Mouse (Mus musculus): ENCODE measurements around the gene Mapk1ip1. TPM values are rescaled to one million over a fixed set of nuclear protein-coding genes. Genes with fewer than 3 reads are reported as not detected.
A peak's percentile ranks its signal among the peaks of the same experiment; 100 is the strongest.

Gene Mapk1ip1
- 10 to 100 TPM; 31.2 to 32.1 TPM for total RNA-seq (2021)

DNA sequence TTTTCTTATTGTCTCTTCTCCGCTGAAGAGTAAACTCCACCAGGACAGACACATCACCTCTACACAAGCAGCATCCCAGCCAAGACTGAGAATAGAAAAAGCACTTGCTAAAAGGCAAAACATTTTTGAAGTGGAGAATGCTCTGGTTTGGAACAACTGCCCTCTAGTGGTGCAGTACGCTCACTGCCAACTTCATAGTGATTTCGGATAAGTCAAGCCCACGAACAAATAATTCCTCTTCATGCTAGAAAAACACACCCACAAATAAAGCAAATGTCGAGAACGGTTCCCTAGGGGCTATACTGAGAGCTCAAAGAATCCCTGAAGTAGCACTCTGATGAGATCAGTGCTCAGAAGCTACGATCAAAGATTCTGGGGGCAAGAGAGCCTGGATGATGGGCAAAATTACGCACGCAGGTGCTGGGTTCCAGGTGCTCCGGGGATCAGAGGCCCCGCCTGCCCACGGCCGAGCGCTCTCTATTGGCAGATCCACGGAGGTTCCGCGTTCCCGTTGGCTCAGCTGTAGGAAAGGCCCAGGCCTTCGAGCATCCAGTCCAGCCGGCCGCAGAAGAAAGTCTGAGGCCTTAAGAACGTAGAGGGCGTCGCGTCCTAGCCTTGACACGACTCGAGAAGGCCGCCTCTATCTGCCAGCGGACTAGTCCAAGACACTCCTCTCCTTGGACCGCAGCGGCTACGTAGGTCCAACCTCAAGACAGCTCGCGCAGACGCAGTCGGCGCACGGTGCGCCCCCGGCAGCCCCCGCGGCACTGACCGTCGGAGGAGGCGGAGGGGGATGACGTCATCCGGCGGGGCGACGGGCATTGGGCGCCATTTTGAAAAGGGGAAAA, at the start of gene Mapk1ip1, which contains the start of gene Ppp2r2d:
Mapk1ip1 (minus strand) TSS at position 730 of the 848 bp plus-strand sequence.
Ppp2r2d (plus strand) TSS at position 536 of the 848 bp plus-strand sequence.
- peak; percentile 93 to 99 for DNase-seq (ENCODE audit: extremely low spot score in 1 of 2, low spot score in 2 of 2)
- intact Hi-C loops (cut with DNase I): no loop called here

DNA sequence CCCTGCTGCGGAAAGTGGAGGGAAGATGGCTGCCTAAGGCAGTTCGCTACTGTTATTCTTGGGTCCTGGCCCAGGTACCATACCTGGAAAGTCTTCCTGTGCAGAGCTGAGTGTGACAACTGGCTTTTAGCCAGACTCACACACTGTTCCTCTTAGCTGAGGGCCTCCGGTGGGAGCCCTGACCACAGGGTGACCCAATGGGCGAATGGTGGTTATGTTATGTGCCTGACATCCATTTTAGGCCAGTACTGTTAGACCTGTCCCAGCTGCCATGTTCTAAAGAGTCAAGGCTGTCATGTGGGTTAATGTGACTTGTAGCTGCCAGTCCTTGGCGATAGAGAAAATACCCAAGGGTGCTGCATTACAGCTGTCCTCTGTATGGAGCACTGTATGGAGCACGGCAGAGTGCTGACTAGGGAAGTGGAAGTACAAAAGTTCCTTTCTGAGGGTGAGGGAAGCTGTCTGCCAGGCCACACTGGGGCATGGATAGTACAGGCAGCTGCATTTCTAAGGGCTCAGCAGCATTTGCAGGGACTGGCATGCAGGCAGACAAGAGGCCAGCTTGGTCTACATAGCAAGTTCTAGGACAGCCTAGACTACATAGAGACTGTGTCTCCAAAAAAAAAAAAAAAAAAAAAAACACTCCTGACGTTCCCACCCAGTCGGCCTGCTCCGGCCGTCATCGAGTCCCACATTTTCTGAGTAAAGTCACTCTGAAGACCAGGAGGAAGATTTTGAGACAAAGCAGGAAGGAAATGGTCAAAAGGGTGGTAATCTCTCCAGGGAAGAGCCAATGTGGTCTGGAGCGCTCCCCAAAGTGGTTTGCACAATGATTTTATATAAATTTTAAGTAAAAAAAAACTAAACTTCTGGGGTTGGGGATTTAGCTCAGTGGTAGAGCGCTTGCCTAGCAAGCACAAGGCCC, 39.6 kb upstream of the Mapk1ip1 start:
- intact Hi-C loops (cut with DNase I): no loop called here
- DNase-seq (ENCODE audit: extremely low spot score in 1 of 2, low spot score in 2 of 2): no peak

DNA sequence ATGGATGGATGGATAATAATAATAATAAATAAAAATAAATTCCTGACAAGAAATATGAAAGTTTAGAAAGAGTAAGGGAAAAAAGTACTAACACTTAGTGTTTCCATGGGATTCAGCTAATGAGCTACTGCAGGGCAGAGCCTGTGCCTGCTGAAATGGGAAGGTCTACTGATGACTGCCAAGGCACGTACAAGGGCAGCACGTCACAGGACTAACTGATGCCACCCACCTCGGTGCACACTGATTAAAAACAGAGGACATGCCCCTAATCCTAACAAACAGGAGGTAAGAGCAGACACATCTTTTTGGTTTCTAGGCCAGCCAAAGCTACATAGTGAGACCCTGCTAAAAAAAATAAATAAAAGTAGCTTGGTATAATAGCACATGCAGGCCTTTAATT, 37.7 kb upstream of the Mapk1ip1 start:
- intact Hi-C loops (cut with DNase I): no loop called here
- DNase-seq (ENCODE audit: extremely low spot score in 1 of 2, low spot score in 2 of 2): no peak

DNA sequence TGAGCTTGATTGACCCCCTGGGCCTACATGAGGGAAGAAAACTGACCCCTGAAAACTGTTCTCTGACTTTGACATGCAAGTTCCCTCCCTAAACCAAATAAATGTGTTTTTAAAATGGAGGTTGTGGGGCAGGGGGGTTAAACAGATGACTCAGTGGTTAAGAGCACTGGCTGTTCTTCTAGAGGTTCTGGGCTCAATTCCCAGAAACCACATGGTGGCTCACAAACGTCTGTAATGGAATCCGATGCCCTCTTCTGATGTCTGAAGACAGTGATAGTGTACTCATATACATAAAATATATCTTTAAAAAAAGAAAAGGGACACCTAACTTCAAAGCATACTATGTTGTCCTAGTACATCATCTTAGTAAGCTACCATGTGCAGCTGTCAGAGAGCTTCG, 29.0 kb upstream of the Mapk1ip1 start:
- no peak for DNase-seq (ENCODE audit: extremely low spot score in 1 of 2, low spot score in 2 of 2)
- intact Hi-C loops (cut with DNase I): no loop called here

DNA sequence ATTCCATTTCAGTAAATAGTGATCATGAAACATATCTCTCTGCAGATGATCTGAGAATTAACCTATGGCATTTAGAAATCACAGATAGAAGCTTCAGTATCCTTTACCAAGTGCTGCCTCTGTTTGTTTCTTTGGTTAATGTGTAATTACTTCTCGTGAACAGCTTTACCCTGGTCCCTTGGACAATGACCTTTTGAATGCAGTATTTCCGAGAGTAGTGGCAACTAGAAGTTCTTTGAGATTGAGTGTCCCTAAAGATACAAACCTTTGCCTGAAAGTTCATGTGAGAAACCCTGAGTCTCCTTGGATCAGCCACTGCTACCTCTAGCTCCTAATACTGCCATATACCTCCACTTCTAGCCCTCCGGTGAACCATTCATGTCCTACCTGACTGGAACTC, 26.9 kb upstream of the Mapk1ip1 start:
- no peak for DNase-seq (ENCODE audit: extremely low spot score in 1 of 2, low spot score in 2 of 2)
- intact Hi-C loops (cut with DNase I): no loop called here

DNA sequence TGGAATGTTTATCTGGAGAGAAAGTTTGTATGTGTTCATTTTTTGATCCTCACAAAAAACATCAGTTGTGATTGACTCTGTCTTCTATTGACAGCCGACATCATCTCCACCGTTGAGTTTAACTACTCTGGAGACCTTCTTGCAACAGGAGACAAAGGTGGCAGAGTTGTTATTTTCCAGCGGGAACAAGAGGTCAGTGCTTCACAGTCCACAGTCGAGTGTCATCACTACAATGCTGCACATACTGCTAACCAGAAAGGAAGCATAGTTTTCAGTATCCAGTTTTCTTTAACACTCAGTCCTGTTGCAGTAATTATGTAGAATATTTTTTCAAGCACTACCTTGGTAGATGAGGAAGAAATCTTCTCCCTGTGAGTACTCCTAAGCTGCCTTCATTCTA, 22.2 kb upstream of the Mapk1ip1 start:
- no peak for DNase-seq (ENCODE audit: extremely low spot score in 1 of 2, low spot score in 2 of 2)
- intact Hi-C loops (cut with DNase I): no loop called here

DNA sequence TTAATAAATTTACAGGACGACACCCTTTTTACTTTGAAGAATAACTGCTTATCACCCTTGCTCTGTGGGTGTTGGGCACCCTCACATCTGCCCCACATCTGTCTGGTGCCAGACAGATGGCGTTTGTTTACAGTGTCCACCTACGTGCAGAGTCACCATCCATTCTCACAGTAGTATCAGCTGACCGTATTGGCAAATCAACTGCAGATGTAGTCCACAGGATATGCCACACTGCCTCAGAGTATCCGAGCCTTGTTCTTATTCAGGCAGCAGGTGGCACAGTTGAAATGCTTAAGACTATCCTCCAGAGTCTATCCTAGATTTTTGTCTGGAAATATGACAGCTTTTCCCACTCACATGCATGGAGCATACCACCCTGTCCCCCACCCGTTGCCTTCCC, 21.2 kb upstream of the Mapk1ip1 start:
- no peak for DNase-seq (ENCODE audit: extremely low spot score in 1 of 2, low spot score in 2 of 2)
- intact Hi-C loops (cut with DNase I): no loop called here

DNA sequence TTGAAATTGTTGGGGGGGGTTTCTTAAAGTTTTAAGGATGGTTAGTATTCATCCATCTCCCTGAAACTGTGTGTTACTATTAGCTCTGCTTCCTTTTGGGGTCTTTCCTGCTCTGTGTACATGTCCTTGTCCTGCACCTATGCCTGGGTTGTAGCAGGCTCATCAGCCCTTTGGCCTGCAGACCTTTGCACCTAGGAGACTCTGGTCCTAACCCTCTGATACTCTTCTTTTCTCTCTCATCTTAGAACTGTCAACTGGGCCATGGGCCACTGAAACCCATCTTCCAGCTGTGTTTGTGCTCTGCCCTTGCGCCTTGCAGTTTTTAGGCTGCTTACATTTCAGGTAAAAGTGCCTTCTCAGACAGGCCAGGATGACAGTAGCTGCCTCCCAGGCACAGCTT, 18.7 kb upstream of the Mapk1ip1 start:
- intact Hi-C loops (cut with DNase I): no loop called here
- DNase-seq (ENCODE audit: extremely low spot score in 1 of 2, low spot score in 2 of 2): no peak

DNA sequence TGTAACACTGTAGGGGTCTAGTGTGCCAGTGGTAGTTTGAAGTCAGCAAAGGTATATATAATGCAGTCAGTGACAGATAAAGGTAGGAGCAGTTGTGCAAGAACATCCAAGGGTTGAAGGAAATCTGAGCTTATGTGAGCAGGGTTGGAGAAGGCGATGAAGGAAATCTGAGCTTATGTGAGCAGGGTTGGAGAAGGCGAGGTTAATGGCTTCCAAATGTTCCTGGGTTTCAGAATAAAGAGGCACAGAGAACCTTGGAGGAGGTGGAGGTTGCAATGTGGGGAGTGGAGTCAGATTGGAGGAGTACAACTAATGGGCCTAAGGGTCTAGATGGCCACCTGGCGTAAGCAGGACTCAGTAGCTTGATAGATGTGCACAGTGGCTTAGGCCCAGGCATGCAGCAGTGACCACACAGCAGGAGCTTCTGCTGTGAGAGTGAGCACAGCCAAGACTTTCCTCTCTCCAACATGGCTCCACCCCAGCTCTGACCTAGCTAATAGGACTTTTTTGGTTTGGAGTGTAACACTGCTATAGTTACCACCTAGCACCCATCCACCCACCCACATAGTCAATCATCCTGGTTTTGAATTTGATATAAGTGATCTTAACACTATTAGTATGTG, 18.0 kb upstream of the Mapk1ip1 start:
- intact Hi-C loops (cut with DNase I): no loop called here

DNA sequence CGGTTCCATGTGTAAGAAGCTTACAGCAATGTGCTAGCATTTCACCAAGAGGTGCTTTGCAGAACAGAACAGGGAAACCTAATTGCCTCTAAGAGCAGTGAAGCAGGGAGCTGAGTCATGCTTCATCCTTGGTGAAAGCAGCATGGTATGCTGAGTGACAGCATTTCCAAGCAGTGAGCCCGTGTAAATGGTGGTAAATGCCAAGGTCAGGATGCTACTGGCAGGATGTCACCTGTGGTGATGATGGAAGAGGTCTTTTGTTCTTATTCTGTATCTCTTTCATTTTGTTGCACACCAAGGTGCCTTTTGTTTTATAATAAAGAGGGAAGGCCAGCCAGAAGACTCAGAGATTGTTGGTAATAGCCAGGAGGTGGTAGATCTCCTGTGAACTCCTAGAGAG, 10.6 kb upstream of the Mapk1ip1 start:
- intact Hi-C loops (cut with DNase I): no loop called here
- no peak for DNase-seq (ENCODE audit: extremely low spot score in 1 of 2, low spot score in 2 of 2)

More for the DNA sequence above, 18.0 kb upstream of the Mapk1ip1 start:
- no peak for DNase-seq (ENCODE audit: extremely low spot score in 1 of 2, low spot score in 2 of 2)

DNA sequence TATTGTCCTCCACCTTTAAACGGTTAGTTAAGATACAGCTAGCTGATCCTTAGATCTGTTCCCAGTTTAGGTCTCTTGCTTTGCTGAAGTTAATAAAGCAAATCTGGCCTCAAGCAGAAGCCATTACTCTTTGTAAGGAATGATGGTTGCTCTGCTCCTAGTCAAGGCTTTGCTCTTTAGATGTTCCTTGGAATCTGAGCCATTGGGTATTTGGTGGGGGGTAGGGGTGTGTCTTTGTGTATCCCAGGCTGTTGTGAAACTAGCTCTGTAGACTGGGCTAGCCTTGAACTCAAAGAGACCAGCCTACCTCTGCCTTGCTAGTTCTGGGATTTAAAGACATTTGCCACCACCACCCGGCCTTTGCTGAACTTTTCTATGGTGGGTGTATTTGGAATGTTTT, 8.1 kb upstream of the Mapk1ip1 start:
- DNase-seq (ENCODE audit: extremely low spot score in 1 of 2, low spot score in 2 of 2): no peak
- intact Hi-C loops (cut with DNase I): no loop called here

DNA sequence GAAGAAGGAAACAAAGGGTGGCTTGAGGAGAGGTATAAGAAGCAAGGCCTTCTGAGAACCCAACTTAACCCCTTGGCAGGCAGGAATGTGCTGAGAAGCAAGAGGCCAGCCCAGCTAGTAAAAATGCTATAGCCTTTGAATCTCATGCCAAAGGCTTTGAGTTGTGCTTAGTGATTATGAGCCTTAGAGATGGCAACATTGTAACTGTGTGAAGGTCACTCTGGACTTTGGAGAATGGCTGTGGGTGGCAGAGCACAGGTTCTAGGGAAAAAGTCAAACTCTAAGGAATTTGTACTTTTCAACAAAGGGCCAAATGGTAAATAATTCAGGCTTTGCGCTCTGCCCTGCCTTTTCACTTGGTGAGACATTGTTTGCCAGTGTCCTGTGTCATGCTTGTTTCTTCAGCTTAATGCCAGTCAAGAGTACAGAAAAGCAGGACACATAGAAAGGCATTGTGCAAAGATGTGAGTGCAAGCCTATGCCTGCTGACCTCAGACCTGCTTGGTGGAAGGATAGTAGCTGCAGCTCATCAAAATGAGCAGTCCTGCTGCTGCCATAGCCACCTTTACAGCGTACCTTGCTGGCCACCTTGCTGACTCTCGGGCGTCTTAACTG, 7.5 kb upstream of the Mapk1ip1 start:
- intact Hi-C loops (cut with DNase I): no loop called here
- no peak for DNase-seq (ENCODE audit: extremely low spot score in 1 of 2, low spot score in 2 of 2)

DNA sequence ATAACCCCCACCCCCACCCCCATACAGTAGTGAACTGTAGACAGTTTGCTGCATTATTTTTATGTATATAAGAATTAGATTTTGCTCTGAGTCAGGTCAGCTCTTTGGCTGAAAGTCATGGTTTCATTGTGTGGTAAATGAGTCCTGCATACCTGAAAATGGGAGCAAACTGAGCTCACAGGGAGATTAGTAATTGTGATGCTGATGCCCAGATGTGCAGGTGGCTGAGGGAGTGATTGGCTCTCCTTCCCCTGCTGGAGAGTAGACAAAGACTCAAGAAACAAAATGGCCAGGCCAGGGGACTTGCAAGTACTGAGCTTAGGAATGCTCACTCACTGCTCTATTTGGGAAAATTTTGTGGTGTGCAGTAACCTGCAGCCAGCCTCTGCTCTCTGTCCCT, 4.0 kb upstream of the Mapk1ip1 start:
- intact Hi-C loops (cut with DNase I): no loop called here

DNA sequence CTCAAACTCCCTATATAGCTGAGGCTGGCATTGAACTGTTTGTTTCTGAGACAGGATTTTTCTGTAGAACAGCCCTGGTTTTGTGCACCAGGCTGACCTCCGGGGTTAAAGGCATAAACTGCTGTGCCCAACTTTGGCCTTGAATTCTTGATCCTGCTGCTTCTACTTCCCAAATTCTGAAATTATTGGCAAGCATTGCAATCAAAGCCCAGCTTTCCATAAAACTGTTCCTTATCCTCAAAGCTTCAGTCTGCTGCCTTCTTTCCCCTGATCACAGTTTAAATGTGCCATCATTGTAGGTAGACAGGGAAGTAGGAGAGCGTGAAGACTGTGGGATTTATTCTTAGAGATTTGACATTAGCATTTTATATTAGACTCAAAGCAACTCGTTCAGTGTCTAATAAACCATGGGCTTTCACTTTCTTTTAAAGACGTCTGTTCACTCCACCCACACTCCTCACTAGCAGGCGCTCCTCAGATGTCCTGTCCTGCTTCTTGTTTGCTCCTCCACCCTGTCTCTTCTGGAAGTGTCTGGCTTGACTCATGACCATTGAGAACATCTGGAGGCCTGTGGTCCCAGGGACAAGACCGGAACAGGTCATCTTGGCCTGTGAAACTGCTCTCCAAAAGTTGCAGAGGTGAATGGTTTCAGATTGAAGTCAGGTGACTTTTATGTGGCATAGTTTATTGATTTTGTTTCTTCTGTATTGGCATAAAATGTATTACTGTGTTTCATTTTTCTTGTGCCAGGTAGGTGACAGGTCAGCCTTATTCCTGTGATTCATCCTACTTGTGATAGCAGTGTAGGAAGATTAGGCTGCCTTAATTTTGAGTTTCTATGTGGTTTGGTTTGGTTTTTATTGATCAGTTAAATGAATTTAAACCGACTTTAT, 2.2 kb upstream of the Mapk1ip1 start:
- intact Hi-C loops (cut with DNase I): no loop called here
- no peak for DNase-seq (ENCODE audit: extremely low spot score in 1 of 2, low spot score in 2 of 2)

More for the DNA sequence above, 4.0 kb upstream of the Mapk1ip1 start:
- DNase-seq (ENCODE audit: extremely low spot score in 1 of 2, low spot score in 2 of 2): no peak

DNA sequence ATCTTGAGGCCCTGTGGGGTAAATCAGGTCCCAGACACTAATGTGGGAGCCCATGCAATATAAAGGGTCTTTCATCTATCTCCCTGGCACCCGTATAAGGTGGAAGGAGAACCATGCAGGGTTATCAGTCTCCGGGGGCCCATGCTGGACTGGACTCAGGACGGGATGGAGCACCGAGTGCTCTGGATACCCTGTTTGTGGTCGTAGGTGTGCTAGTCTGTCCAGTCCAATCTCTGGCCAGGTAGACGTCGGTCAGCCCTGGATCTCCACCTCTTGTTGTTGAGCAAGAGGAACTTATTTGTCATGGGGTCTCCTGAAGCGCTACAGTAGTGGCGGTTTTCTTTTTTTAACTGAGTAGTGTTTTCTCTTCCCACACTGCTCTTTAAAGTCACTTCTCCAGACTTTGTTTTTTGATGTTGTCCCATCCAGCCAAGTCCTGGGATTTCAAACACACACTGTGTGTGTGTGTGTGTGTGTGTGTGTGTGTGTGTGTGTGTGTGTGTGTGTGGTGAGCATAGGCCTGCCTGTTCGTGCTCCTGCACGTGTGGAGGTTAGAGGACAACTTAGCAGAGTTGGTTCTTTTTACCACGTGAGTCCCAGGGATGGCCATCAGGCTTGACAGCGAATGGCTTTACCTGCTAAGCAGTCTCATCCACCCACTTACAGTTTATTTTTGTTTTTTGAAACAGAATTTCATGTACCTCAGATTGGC, 1.4 kb upstream of the Mapk1ip1 start:
- intact Hi-C loops (cut with DNase I): no loop called here
- no peak for DNase-seq (ENCODE audit: extremely low spot score in 1 of 2, low spot score in 2 of 2)

DNA sequence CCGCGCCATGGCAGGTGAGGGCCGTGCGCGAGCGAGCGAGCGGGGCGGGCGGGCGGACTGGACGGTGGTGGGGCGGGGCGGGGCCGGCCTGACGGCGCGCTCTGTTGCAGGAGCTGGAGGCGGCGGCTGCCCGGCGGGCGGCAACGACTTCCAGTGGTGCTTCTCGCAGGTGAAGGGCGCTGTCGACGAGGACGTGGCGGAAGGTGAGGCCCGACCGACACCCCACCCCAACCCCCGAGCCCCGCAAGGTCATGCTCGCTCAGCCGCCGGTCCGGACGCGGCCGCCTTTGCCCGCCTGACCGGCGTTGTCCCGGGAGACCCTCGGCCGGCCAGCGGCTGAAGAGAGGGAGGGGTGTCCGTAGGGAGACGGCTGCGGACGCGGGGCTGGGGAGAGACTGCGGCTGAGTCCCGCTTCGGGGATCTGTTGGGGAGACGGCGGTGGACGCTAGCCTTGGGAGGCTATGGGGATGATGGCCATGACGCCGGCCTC, 474 bp upstream of the Mapk1ip1 start:
- intact Hi-C loops (cut with DNase I): no loop called here
- DNase-seq (ENCODE audit: extremely low spot score in 1 of 2, low spot score in 2 of 2): peak in 1 of 2 experiments; percentile 82

DNA sequence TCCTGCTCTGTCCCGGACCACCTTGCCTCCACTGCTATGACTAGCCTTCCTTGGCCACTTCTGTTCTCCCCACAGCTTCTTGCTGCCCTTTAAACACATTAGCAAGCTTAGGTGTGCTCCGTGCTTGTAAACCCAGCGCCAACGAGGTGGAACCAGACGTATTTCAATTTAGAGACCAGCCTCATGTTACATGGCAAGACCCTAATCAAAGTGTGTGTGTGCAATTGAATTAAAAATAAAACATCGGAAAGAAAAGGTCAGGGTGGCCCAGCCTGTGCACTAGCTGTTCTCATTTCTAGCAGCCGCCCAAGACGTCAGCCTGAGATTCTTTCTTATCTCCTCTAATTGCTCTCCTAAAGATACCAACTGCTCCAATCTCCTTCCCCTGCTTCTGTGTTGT, 962 bp downstream of the Mapk1ip1 start:
- DNase-seq (ENCODE audit: extremely low spot score in 1 of 2, low spot score in 2 of 2): no peak
- intact Hi-C loops (cut with DNase I): no loop called here

All from left cerebral cortex, postnatal 10 days (tissue).